Mouse (Mus musculus) layer of hippocampus, postnatal 10 days (tissue): ENCODE measurements around the gene Zfp853. TPM values are rescaled to one million over a fixed set of nuclear protein-coding genes. Genes with fewer than 3 reads are reported as not detected.

Experiments
- DNase-seq, 2 experiments: peaks; one replicate each; pipeline ENCODE4 v3.0.0; 2021; ENCODE audit warnings: low spot score in 2 of 2
- total RNA-seq, 2 experiments: library from RNA; stranded (reverse); gene quantifications; 2 replicates each; pipeline ENCODE4 v1.2.3; 2021

The Zfp853 gene
- total RNA-seq, 2 experiments from 2014 or later, result 9.4 to 9.9 TPM

DNA sequence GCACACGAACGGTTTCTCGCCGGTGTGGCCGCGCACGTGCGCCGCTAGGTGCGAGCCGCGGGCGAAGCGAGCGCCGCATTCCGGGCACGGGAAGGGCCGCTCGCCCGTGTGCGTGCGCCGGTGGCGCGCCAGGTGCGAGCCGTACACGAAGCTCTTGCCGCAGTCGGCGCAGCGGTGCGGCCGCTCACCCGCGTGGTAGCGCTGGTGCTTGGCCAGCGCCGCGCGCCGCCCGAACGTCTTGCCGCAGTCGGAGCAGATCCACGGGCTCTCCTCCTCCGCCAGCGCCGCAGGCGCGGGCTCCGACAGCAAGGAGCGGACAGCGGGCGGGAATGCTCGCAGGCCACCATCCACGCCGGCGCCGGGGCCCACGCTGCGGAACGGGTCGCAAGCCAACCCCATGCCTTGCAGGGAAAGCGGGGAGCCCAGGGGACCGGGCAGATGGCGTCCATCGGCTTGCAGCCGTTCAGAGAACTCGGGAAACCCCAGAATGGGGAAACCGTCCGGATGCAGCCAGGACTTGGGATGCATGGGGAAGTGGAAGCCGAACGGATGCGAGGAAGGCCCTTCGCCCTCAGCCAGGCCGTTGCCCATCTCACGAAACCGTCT, 39.4 kb downstream of the Zfp853 start:
- peak; percentile 36 to 54 for DNase-seq

DNA sequence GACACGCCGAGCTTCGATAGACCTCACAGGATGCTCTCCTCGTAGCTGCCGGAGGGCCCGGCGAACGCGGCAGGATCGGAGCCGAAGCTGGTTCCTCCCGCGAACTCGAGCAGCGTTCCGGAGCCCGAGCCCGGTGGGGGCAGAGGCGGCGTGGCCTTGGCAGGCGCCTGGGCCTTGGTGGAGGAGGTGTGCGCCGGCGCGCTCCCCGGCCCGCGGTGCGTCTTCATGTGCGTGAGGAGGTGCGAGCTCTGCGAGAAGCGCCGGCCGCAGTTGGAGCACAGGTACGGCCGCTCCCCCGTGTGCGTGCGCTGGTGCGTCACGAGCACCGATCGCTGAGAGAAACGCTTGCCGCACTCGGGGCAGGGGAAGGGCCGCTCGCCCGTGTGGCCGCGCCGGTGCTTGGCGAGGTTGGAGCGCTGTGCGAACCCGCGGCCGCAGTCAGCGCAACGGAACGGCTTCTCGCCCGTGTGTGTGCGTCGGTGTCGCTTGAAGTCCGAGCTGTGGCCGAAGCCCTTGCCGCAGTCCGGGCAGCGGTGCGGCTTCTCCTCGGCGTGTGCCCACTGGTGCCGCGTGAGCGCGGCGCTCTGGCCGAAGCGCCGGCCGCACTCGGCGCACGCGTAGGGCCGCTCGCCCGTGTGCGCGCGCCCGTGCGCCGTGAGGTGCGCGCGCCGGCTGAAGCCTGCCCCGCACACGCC, 40.1 kb downstream of the Zfp853 start:
- peak; percentile 32 to 47 for DNase-seq

DNA sequence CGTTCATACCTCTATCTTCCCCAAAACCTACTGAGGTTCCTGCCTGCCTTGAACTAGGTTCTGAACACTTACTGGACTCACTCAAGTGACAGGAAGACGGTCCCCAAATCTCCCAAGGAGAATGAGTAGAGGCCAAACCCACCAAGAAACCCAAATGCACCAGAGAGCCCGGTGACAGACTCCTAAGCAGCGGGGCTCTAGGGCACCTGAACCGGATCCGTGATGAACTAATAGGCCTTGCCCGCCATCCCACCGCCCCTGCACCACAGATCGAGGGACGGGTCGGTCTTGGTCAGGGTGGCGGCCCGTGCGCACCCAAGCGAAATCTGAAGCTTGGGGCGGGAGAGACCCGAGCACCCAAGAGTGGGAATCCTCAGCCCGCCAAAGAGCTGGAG, 40.6 kb downstream of the Zfp853 start:
- no peak for DNase-seq

DNA sequence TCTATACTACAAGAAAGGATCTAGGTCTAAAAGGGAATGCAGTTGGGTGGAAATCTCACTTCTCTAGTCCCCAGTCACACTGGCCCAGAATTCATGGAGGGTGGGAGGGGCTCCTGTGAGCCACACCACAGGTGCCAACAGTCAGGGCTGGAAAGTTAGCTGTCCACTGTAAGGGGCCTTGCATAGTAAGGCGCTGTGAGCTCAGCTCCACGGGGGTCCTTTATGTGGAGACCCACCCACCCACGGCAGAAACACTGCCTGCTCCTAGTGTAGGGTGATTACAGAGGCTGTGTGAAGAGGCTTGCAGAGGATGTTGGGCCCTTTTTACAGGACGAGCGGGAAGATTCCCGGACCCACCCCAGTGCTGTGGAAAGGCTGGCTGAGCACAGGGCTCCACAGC, 41.4 kb downstream of the Zfp853 start:
- no peak for DNase-seq

DNA sequence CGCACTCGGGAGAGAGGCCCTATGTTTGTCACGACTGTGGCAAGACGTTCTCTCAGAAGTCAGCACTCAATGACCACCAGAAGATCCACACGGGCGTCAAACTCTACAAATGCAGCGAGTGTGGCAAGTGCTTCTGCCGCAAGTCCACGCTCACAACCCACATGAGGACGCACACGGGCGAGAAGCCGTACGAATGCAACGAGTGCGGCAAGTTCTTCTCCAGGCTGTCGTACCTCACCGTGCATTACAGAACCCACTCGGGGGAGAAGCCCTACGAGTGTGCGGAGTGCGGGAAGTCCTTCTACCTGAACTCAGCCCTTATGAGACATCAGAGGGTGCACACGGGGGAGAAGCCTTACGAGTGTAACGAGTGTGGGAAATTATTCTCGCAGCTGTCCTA, 48.5 kb downstream of the Zfp853 start:
- DNase-seq, result no peak

Other genes with a start within 250 kb of the Zfp853 start
- 10 to 100 TPM; 42.4 to 44.5 TPM for gene Rnf216, start 180.6 kb downstream of the Zfp853 start, total RNA-seq
- gene Olfr718-ps1, start 146.0 kb downstream of the Zfp853 start, total RNA-seq, result under 1 TPM; 0.25 to 0.32 TPM
- 10 to 100 TPM; 16.8 to 17.5 TPM for gene Rbak, start 112.8 kb downstream of the Zfp853 start, total RNA-seq
- not detected for gene Spdye4b, start 112.6 kb downstream of the Zfp853 start, total RNA-seq
- gene Spdye4a, start 66.7 kb downstream of the Zfp853 start, total RNA-seq, result not detected
- 10 to 100 TPM; 22.8 to 25.1 TPM for gene Zfp12, start 58.5 kb downstream of the Zfp853 start, total RNA-seq
- 10 to 100 TPM; 21.8 to 24.4 TPM for gene Zfp316, start 23.6 kb downstream of the Zfp853 start, total RNA-seq
- 10 to 100 TPM; 22.5 to 22.8 TPM for gene E130309D02Rik, start 21.7 kb upstream of the Zfp853 start, total RNA-seq
- 10 to 100 TPM; 48.0 to 51.5 TPM for gene Zdhhc4, start 35.6 kb upstream of the Zfp853 start, total RNA-seq
- gene Grid2ip, start 63.7 kb upstream of the Zfp853 start, total RNA-seq, result 1 to 10 TPM; 3.4 to 4.9 TPM
- gene Kdelr2, start 110.2 kb upstream of the Zfp853 start, total RNA-seq, result 10 to 100 TPM; 48.8 to 53.8 TPM
- gene Daglb, start 171.0 kb upstream of the Zfp853 start, total RNA-seq, result 10 to 100 TPM; 20.5 to 21.5 TPM
- gene Rac1, start 234.4 kb upstream of the Zfp853 start, total RNA-seq, result 100 to 1,000 TPM; 444 to 449 TPM